Mouse (Mus musculus) embryonic fibroblast, embryonic 13.5 days (primary cell): ENCODE data around the gene Ankrd65.

ENCODE experiments used
- CTCF ChIP-seq: IDR thresholded peaks from 2 replicates; pipeline ENCODE4 v1.5.1; 2011; ENCODE audit warnings: mild to moderate bottlenecking, control low read depth, low read length, moderate library complexity, borderline replicate concordance; ENCODE audit not compliant: insufficient read depth
- POLR2A ChIP-seq: IDR thresholded peaks from 2 replicates; pipeline ENCODE4 v1.6.1; 2011; ENCODE audit warnings: low read depth, mild to moderate bottlenecking, control low read depth, low read length, moderate library complexity

- TF ChIP-seq POLR2A (no peak), CTCF (no peak)
Observed at GRCm38 (mm10) chr4:155831831-155832230, 41.6 kb downstream of the Ankrd65 start.
